Mouse (Mus musculus) heart, postnatal 0 days (tissue): ENCODE results near the gene Samd5.

Experiments used
- CTCF ChIP-seq: IDR thresholded peaks from 2 replicates; pipeline ENCODE4 v1.5.1; 2016; ENCODE audit warnings: antibody characterized with exemption, control low read depth, low read depth
- EP300 ChIP-seq: IDR thresholded peaks from 2 replicates; pipeline ENCODE4 v1.6.1; 2016; ENCODE audit warnings: antibody characterized with exemption, low read depth

DNA sequence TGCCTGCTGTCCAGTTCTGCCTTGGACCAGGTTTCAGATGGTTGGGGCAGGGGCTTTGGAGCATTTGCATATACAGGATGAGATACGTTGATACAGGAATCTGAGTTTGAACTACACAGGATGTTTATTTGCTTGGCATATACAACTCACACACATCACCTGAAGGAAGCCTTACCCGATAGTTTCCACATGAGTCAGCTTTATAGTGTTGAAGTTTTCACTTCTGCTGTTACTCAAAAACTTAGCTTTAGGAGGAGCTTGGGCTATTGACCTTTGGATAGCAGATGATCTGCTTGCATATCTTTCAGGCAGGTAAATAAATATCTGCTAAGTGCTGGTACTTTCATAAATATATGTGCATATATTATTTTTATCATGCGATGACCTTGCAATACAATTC, 28.6 kb downstream of the Samd5 start:
- TF ChIP-seq CTCF (no peak), EP300 (no peak)
